Mouse (Mus musculus): ENCODE measurements at regions not wholly inside any gene's neighbourhood (a gene's known extent, or its start where the extent isn't known, plus 50 kb on each side); places are given as distances from the start of the nearest gene placed in this dataset.
"Not testable (repeated sequence)": the region's sequence is repeated elsewhere in the genome, so short reads cannot be mapped to it uniquely, and the experiment has no call there.

GRCm38 (mm10) chr6:18566934-18567333 is 52.3 kb upstream of the Cttnbp2 start:
- not testable (repeated sequence) for DNase-seq (ENCODE audit: low read depth, low spot score)

GRCm38 (mm10) chr6:18569221-18569620 is 54.6 kb upstream of the Cttnbp2 start:
- no peak for DNase-seq (ENCODE audit: low read depth, low spot score)

DNA sequence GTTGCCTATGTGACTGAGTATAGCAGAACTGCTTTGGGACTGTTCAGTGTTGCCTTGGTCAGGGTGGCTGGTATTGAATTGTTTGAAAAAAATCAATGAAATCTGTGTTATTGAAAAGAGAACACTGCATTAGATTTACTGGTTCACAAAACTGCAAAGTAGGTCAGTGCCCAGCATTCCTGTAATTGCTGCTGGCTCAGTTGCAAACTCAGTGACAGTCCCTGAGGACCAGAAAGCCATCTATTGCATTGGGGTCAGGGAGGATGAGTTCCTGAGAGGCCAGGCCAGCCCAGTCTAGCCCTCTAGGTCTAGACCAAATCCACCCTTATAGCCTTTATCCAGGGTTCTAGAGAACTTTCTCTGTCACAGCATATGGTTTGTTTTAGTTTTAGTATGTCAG is 63.9 kb upstream of the Cttnbp2 start:
- no peak for DNase-seq (ENCODE audit: low read depth, low spot score)

DNA sequence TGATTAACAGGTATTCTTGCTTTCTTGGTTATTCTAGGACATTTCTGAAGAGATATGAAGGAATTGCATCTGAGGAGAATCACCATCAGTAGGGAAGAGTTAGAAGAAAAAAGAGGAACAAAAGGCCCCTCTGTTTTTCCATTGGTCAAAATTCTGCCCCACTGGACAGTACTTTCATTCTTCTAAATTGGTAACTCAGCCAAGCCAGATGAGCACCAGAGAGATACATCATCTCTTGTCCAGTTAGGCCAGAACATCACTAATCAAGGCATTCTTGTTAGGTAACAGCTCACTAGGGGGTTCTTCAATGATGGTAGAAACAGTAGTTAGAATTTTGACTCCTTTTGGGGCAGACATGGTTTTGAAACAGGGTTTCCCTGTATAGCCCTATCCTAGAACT is 74.8 kb upstream of the Cttnbp2 start:
- DNase-seq (ENCODE audit: low read depth, low spot score) = no peak

DNA sequence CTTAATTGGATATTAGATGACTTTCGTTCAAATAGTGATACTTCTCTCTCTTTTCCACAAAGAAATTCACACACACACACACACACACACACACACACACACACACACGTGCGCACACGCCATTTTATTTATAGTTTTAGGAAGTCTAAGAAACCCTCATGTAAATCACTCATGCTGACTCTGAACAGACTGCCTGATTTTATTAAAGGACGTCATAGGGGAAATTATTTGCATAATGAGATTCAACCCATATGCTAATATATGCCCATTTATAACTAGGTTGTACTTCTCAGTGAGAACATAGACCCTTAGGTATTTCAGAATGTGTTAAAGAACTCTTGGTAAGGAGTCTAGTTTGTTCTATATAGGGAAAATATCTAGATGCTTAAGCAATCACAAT is 82.0 kb upstream of the Cttnbp2 start:
- DNase-seq (ENCODE audit: low read depth, low spot score) = no peak

GRCm38 (mm10) chr6:18599626-18600025 is 85.0 kb upstream of the Cttnbp2 start:
- no peak for DNase-seq (ENCODE audit: low read depth, low spot score)

DNA sequence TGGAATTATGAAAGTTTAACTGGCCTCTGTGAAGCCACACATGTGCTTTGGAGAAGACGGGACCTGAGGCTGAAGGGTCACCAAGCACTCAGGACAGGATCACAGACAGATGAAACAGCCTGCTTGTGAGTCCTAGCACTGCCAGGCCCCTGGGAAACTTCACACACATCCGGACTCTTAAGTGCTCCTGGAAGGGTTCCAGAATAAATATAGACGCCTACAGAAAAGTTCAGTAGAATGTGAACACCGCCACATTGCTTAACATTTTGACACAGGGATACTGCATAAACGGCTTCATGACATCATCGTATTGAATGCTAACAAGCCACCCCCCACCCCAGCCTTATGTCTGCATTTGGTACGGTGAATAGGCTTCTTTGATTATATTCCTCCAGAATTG is 87.3 kb upstream of the Cttnbp2 start:
- DNase-seq (ENCODE audit: low read depth, low spot score) = no peak

GRCm38 (mm10) chr6:18621372-18622262 is 107.0 kb upstream of the Cttnbp2 start:
- DNase-seq (ENCODE audit: low read depth, low spot score) = no peak

GRCm38 (mm10) chr6:18628591-18628990 is 113.9 kb upstream of the Cttnbp2 start:
- DNase-seq (ENCODE audit: low read depth, low spot score) = no peak

DNA sequence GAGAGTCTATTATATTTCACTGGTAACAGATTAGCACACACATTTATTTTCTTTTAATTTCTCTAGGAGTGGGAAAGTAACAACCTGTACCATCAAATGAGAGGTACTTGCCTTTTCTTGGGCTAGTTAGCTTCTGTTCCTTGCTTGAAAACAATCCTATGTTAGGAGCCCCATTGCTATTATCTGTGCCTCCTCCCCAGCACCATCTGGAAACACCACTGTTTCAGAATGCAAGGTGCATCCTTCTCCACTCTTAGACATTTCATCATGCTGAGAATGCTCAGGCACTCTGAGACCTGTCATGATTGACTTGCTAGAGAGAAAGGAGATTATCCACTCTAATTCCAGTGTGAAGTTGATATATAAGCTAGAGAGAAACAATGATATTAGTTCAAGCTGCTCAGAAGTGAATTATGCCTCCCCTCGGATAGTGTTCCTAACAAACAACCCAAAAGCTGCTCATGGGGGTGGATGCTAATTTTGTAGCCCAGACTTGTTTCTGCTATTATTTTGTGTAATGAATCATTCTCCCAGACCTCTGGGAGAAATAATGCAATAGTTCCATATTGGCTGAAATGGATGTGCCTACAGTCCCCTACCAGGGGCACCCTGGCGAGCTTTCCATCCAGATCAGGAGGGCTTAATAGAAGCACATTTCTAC is 119.0 kb upstream of the Cttnbp2 start:
- no peak for DNase-seq (ENCODE audit: low read depth, low spot score)

GRCm38 (mm10) chr6:18639712-18640383 is 125.2 kb upstream of the Cttnbp2 start:
- DNase-seq (ENCODE audit: low read depth, low spot score) = peak; percentile 28

- DNase-seq (ENCODE audit: low read depth, low spot score) = no peak
Observed at GRCm38 (mm10) chr6:18648898-18649591, 134.4 kb upstream of the Cttnbp2 start.

GRCm38 (mm10) chr6:18651319-18651718 is 136.7 kb upstream of the Cttnbp2 start:
- DNase-seq (ENCODE audit: low read depth, low spot score) = peak; percentile 53

GRCm38 (mm10) chr6:18652006-18652601 is 137.5 kb upstream of the Cttnbp2 start:
- no peak for DNase-seq (ENCODE audit: low read depth, low spot score)

DNA sequence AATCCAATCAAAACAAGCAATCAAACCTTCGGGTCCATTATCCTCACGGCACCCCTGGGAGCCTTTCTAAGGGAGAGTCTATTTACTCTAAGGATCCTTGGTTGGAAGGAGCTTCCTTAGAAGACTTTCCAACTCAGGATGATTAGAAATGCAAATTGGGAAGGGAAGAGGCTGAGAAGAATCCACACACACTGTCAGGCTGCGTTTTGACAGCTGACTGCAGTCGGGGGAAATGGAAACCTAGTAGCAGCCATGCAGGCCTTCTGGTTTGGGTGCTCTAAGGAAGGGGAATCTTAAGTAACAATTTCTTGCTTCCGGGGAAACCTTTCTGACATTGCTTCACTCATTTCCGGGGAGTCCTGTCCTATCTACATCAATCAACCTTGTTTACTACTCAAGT is 139.6 kb upstream of the Cttnbp2 start:
- DNase-seq (ENCODE audit: low read depth, low spot score) = no peak

GRCm38 (mm10) chr6:18656202-18656601 is 141.6 kb upstream of the Cttnbp2 start:
- DNase-seq (ENCODE audit: low read depth, low spot score) = no peak

DNA sequence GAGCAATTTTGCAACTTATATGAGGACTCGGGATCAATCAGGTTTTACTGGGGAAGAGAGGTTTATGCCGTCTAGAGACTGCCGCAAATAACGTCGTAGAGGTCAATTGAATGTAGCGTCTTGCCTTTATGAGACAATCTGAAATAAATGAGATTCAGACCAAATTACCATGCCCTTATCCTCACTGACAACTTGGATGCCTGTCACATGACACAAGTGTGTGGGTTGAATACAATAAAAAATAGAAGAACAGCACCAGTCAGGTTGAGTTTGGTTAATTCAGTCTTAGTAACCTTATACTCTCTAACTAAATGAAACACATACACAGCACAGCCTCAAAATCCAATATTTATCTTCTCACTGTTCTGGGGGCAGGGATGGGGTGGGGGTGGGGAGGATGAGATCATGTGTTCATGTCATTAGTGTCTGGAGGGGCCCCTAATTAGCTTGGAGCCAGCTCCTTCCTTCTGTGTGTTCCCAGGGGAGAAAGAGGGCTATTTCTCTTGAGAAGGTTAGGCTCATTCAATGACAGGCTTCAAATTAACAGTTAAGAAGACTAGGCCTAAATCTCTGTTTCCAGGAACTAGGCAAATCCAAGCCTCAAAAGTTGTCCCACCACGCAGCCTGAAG is 142.2 kb upstream of the Cttnbp2 start:
- no peak for DNase-seq (ENCODE audit: low read depth, low spot score)

DNA sequence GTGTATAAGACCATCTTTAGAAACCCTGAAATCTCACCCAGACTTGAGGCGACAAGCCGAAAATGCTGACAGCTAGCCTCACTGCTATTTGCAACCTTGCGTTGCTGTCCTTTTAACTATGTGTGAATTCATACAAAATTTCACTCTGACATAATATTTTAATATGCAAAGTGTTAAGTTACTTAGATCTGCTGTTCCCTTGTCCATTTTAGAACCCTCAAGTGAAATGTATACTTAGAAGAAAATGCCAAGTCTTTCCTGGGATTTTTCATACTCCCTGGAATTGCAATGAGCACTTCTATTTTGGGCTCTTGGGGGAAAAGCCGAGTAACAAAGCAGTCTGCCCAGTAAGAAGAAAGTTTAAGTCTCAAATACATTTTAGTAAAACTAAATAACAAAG is 150.0 kb upstream of the Cttnbp2 start:
- DNase-seq (ENCODE audit: low read depth, low spot score) = no peak

GRCm38 (mm10) chr6:18665992-18666391 is 151.3 kb upstream of the Cttnbp2 start:
- DNase-seq (ENCODE audit: low read depth, low spot score) = no peak

DNA sequence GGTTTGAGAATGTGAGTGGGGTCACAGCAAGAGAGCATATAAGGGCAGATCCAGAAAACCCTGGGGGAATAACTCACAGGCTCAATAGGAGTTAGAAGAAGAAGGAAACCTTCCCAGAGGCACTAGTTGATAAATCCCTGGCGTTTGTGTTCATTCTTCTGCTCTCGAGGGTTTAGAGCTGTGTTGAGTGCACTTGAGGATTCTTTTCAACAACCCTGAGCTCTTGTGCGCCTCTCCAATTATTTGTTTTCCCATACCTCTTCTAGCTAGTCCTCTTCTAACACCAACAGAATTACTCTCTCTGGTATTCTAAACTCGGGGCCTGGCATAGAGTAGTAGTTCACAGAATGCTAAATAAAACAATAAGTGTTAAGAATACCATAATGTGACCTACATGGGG is 151.9 kb upstream of the Cttnbp2 start:
- DNase-seq (ENCODE audit: low read depth, low spot score) = no peak

DNA sequence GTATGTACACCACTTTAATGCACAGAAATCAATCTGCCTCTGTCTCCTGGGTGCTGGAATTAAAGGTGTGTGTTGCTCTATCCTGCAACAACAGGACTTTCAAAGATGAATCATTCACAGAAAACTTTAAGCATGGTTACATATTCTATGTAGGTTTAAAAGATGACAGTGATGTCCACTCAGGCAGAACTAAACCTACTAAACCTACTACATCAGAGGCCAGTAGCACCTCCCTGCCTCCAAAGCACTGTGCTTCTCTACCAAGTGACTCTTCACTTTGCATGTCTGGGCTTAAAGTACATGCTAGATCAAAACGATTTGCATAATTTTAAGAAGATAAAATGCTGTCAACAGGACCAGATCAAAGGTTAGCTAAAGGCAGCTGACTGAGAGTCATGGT is 156.0 kb upstream of the Cttnbp2 start:
- DNase-seq (ENCODE audit: low read depth, low spot score) = no peak
